Mouse (Mus musculus) ES-E14 (cell line): Measurements from ENCODE around the gene Prox2. TPM values are rescaled to one million over a fixed set of nuclear protein-coding genes. Genes with fewer than 3 reads are reported as not detected.
A peak's percentile ranks its signal among the peaks of the same experiment; 100 is the strongest.

Experiments used
- DNase-seq: peaks from one replicate; pipeline ENCODE4 v3.0.0-alpha.2; 2013; ENCODE audit warnings: low read depth, low spot score
- H3K27ac ChIP-seq: 2 replicates; pipeline ENCODE4 v1.5.1; 2012; ENCODE audit warnings: low read depth, mild to moderate bottlenecking, low read length, moderate library complexity, mixed read lengths; ENCODE audit not compliant: poor library complexity, insufficient read depth, severe bottlenecking
- H3K36me3 ChIP-seq: 2 replicates; pipeline ENCODE4 v1.6.1; 2012; ENCODE audit warnings: mild to moderate bottlenecking, low read length, moderate library complexity, mixed read lengths; ENCODE audit not compliant: control insufficient read depth, poor library complexity, insufficient read depth, severe bottlenecking
- H3K4me1 ChIP-seq, 2 experiments: fragments of 150-350 bp in 1 of 2; sonication (generic) in 1 of 2; 2 replicates each; pipeline ENCODE4 v1.6.1; 2012; ENCODE audit warnings: low read length in 2 of 2, mild to moderate bottlenecking in 1 of 2, mixed read lengths in 1 of 2; ENCODE audit not compliant: control insufficient read depth in 2 of 2, insufficient read depth in 2 of 2, poor library complexity in 1 of 2
- H3K4me3 ChIP-seq, 2 experiments: fragments of 150-350 bp in 1 of 2; sonication (generic) in 1 of 2; 2 replicates each; pipeline ENCODE4 v1.5.1; 2012; ENCODE audit warnings: low read length in 2 of 2, low read depth in 1 of 2, mild to moderate bottlenecking in 1 of 2, mixed read lengths in 1 of 2; ENCODE audit not compliant: insufficient read depth in 1 of 2, poor library complexity in 1 of 2, severe bottlenecking in 1 of 2
- H3K9ac ChIP-seq: 2 replicates; pipeline ENCODE4 v1.6.1; 2012; ENCODE audit warnings: low read depth, mild to moderate bottlenecking, low read length, mixed read lengths; ENCODE audit not compliant: poor library complexity, insufficient read depth, severe bottlenecking
- H3K9me3 ChIP-seq: fragments of 150-350 bp; sonication (generic); 2 replicates; pipeline ENCODE4 v1.6.1; 2012; ENCODE audit warnings: low read depth, mild to moderate bottlenecking, low read length; ENCODE audit not compliant: control insufficient read depth, insufficient read depth
- CHD2 ChIP-seq: IDR thresholded peaks from 2 replicates; pipeline ENCODE4 v1.6.1; 2014; ENCODE audit warnings: mild to moderate bottlenecking, low read depth, low read length, inconsistent platforms
- HCFC1 ChIP-seq: IDR thresholded peaks from 2 replicates; pipeline ENCODE4 v1.6.1; 2012; ENCODE audit warnings: low read length, inconsistent platforms, borderline replicate concordance; ENCODE audit not compliant: insufficient read depth
- MAFK ChIP-seq: IDR thresholded peaks from 2 replicates; pipeline ENCODE4 v1.6.1; 2014; ENCODE audit warnings: mild to moderate bottlenecking, low read depth, low read length, inconsistent platforms; ENCODE audit not compliant: insufficient read depth
- ZC3H11A ChIP-seq: IDR thresholded peaks from 2 replicates; pipeline ENCODE4 v1.6.1; 2012; ENCODE audit warnings: low read depth, mild to moderate bottlenecking, inconsistent platforms, low read length, borderline replicate concordance
- ZNF384 ChIP-seq: IDR thresholded peaks from 2 replicates; pipeline ENCODE4 v1.6.1; 2012; ENCODE audit warnings: low read depth, low read length, inconsistent platforms
- in situ Hi-C, 2 experiments: fragments of 600-800 bp; cut with MboI; formaldehyde crosslinking; loops; one replicate each; pipeline ENCODE4 v1.15.1; 2025; ENCODE audit warnings: low sequenced_read_pairs in 2 of 2, inconsistent platforms in 1 of 2; ENCODE audit not compliant: unreplicated experiment in 2 of 2
- total RNA-seq: library from RNA; depleted of rRNA; stranded (reverse); fragments of 300-350 nt; gene quantifications from 2 replicates; pipeline ENCODE4 v1.2.3, GENCODE M21; 2012

Prox2 gene
- total RNA-seq, 1 experiment: 0.98 TPM

DNA sequence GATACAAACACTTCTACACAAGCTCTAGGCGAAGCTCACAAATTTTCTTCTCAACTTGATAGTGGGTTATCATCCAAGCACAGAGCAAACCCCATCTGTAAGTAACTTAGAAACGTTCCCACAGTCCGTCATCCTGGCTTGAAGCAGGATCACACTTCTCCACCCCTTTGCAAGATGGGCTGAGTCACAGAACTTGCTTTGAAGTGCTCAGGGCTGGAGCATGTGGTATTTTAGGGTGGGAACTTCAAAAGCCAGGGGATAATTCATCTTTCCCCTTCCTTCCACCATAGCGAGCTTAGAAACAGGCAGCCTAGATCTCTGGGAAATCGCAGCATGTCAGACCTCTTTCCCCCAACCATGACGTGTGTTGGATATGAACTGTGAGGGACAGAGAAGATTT is 45.8 kb upstream of the Prox2 start:
- Histone ChIP-seq H3K36me3 (no peaks in the 10 kb centered on the region), H3K9me3 (no peaks in the 10 kb centered on the region), H3K4me3 (no peak overlapping the region), H3K27ac (no peak overlapping the region), H3K4me1 (peaks cover 0 to 2% of the 10 kb centered on the region in 2 experiments; a peak in 1 of 4 replicates), H3K9ac (no peak overlapping the region)
- DNase-seq: no peak
- in situ Hi-C loops: no loop called here
- no peak for TF ChIP-seq HCFC1
- TF ChIP-seq ZNF384: no peak
- TF ChIP-seq CHD2: no peak
- TF ChIP-seq ZC3H11A: no peak
- TF ChIP-seq MAFK: no peak

DNA sequence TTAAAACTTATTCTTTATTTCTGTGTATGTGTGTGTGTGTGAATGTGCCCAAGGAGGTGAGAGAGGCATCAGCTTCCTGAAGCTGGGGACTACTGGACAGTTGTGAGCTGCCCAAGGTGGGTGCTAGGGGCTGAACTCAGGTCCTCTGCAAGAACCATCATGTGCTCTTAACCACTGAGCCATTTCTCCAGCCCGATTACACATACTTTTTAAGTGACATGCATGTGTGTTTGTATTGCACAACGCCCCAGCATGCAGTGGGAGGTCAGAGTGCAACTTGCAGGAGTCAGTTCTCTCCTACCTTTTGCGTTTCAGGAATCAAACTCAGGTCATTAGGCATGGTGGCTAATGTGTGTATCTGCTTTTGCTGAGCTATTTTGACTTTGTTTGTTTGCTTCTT is 42.5 kb upstream of the Prox2 start:
- in situ Hi-C loops: no loop called here
- Histone ChIP-seq H3K27ac (no peak overlapping the region), H3K36me3 (no peaks in the 10 kb centered on the region), H3K9ac (no peak overlapping the region), H3K4me1 (0 out of 4 replicates have a peak, but pooled peaks cover 0 to 2% of the 10 kb centered on the region in 2 experiments), H3K4me3 (no peak overlapping the region), H3K9me3 (no peaks in the 10 kb centered on the region)
- TF ChIP-seq MAFK: no peak
- no peak for TF ChIP-seq CHD2
- no peak for TF ChIP-seq ZC3H11A
- TF ChIP-seq HCFC1: no peak
- TF ChIP-seq ZNF384: no peak
- DNase-seq: no peak

DNA sequence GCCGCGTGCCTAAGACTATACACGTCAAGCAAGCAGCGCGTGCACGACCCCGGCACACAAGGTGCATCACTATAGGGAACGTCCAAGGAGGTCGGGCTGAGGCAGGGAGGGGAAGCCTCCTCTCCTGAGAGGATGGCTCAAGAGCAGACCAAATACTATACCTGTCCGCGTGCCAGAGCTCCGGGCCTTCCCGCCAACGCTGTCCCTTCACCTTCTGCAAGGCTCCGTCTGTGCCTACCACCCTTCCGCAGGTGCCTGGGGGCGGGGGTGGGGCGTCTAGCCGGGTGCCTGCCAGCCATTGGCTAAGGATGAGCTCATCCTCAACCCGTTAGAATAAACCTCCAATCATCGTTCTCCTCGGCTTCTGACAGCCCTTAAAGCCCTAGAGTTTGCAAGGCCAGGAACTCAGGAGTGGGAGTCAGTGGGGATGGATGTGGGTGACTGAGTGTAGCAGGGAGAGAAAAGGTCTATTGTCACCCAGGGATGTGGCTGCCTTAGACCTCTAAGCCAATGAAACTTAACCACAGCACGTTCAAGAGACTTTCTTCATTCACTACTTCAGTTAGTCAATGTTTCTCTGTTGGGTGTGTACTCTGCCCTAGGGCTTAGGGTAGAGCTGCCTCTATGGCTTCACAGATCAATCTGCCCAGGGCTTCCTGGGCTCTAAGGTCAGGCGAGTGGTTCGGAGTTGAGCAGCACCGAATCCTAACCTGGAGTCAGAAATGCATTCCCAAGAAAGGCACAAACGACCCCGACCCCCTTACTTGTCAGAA is 40.6 kb upstream of the Prox2 start, which contains the start of gene Rps6kl1:
Gene Rps6kl1, minus strand, starts transcription at position 263 of the 773 bp plus-strand sequence.
- 0 out of 4 replicates have a peak, but pooled peaks cover 0 to 3% of the 10 kb centered on the region in 2 experiments for H3K4me1 ChIP-seq
- peak within 1 kb of the TSS; percentile 6 for H3K9ac ChIP-seq
- DNase-seq: peak; percentile 80
- H3K9me3 ChIP-seq: no peaks in the 10 kb centered on the region
- H3K4me3 ChIP-seq: peak within 1 kb of the TSS; percentile 64
- in situ Hi-C loops: no loop called here
- H3K27ac ChIP-seq: no peak within 1 kb of the TSS
- no peaks in the 10 kb centered on the region for H3K36me3 ChIP-seq
- TF ChIP-seq ZC3H11A: no peak
- TF ChIP-seq HCFC1: no peak

DNA sequence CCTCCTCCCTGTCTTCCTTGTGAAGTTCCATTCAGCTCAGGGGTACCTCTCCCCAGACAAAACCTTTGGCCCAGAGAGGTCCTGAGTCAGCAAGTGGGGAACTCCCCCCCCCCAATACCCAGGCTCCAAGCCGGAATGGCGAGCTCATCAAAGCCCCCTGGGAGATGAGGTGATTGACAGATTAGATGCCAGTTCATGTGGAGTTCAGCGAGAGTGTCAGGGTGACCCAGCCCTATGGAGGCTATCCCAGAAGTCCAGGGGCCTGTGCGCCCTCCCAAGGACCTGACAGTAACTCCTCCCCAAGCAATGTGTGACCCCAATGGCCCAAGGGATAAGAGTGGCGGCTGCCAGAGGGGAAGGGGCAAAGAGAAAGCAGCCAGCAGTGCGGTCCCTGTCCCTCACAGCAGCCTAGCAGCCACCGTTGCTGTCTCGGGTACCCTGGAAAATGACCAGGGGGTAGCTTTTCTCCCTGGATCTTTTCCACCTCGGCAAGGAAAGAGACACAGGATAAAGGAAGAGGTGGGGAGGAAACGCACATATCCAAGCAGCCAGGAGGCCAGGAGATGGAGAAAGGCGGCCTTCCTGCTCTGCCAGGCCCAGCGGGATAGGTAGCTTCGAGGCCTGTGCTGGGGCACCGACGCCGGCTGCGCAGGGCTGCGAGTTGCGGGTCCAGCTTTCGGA is 39.9 kb upstream of the Prox2 start:
- in situ Hi-C loops: no loop called here
- DNase-seq: no peak
- TF ChIP-seq MAFK (0 out of 2 replicates have a peak, but pooled peaks have one; percentile 11), ZC3H11A (no peak)
- H3K36me3 ChIP-seq: no peaks in the 10 kb centered on the region
- peak overlapping the region; percentile 6 for H3K9ac ChIP-seq
- peaks cover 0 to 6% of the 10 kb centered on the region in 2 experiments; a peak in 1 of 4 replicates for H3K4me1 ChIP-seq
- peak overlapping the region; percentile 64 for H3K4me3 ChIP-seq
- H3K9me3 ChIP-seq: no peaks in the 10 kb centered on the region
- H3K27ac ChIP-seq: no peak overlapping the region
